Mouse (Mus musculus) kidney, postnatal 25 days (tissue): ENCODE measurements around the gene Olfr1089.

Experiments
- DNase-seq, 2 experiments: peaks; one replicate each; pipeline ENCODE4 v3.0.0; 2021; ENCODE audit warnings: mixed read lengths in 2 of 2

The Olfr1089 gene

GRCm38 (mm10) chr2:86733601-86734000, at the start of gene Olfr1089:
Gene Olfr1089 (minus strand): TSS chr2:86733701.
- no peak for DNase-seq

GRCm38 (mm10) chr2:86782179-86782578, 48.7 kb upstream of the Olfr1089 start, which contains the start of gene Olfr1093:
Gene Olfr1093 (plus strand): TSS chr2:86782479.
- no peak for DNase-seq

GRCm38 (mm10) chr2:86761050-86761449, 27.5 kb upstream of the Olfr1089 start:
- no peak for DNase-seq

GRCm38 (mm10) chr2:86758893-86759292, 25.4 kb upstream of the Olfr1089 start, which contains the start of gene Olfr1090:
Gene Olfr1090 (minus strand): TSS chr2:86758993.
- DNase-seq = no peak

- no peak for DNase-seq
Observed at GRCm38 (mm10) chr2:86698295-86698694, 35.2 kb downstream of the Olfr1089 start, which contains the start of gene Olfr1087. Gene Olfr1087 (minus strand): TSS chr2:86698395.
